Mouse (Mus musculus): ENCODE data around the gene Dynll1. TPM values are rescaled to one million over a fixed set of nuclear protein-coding genes. Genes with fewer than 3 reads are reported as not detected.

Dynll1 gene
- 100 to 1,000 TPM; 608 to 642 TPM for total RNA-seq (2021)
- long read RNA-seq, experiment 1, transcript Dynll1-201 (3 exons, 2,030 nt) = major isoform, 126 of 139 reads
- long read RNA-seq, experiment 1, transcript Dynll1-206 (1 exons, 2,242 nt) = minor isoform, 8 of 139 reads
- long read RNA-seq, experiment 1, partial matches to known transcripts = 0 of 139 reads
- long read RNA-seq, experiment 1, other reads (novel, unspliced or antisense) = 3 of 139 reads
- long read RNA-seq, experiment 2, transcript Dynll1-206 (1 exons, 2,242 nt) = minor isoform, 8 of 108 reads
- long read RNA-seq, experiment 2, transcript Dynll1-201 (3 exons, 2,030 nt) = major isoform, 99 of 108 reads
- long read RNA-seq, experiment 2, partial matches to known transcripts = 0 of 108 reads
- long read RNA-seq, experiment 2, other reads (novel, unspliced or antisense) = 0 of 108 reads

DNA sequence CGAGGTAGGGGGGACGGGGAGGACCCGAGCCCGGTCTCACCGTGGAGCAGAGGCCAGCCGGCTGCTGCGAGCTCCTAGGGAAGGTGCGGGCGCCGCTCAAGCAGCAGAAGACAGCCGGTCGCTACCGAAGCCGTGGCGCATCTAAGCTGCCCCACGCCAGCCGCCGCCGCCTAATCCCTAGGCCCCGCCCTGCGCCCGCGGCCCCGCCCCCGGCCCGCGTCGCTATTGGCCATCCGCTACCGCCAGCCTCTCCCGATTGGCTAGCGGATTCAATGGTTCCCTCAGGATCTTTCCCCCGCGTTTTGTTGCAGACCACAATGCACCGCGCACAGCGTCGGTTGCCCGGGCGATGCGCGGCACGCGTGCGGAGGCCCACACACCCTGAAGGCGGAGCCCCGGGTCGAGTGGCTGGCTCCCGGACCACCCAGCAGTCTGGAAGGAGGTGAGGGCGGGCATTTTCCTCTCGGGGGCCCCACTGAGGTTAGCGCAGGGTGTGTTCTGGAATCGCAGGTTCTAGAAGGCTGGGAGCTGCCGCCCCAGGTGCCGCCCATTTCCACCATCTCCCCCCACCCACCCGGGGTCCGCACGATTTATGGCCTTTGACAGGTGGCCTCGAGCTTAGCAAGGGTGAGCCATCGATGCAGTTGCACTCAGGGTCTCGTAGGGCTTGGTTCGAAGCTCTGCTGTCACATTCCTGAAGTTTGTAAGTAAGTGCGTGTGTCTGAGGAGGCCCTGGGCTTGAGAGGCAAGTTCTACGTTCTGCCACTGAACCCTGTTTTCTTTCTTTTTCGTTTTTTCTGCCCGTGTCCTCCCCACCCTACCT lies at the start of gene Dynll1:
Gene Dynll1 (minus strand): TSS at position 208 of the 823 bp plus-strand sequence.
- peak; percentile 100 for DNase-seq (ENCODE audit: extremely low spot score in 1 of 2, low spot score in 2 of 2)
- peak within 1 kb of the TSS; percentile 94 for H3K27ac ChIP-seq

DNA sequence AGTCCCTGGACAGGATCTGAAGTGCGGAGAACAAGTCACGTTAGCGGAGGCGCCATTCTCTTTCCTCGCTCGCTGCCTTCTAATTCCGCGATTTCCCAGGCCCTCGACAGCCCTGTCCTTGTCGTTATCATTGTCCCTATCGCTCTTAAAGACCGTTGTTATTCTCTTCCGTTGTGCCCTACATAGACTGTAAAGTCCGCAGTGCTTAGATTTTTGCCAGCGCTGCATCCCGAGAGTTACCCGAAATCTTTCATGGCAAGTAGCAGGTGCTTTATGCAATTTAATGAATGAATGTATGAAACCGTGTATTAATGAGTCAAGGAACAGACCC lies 48.4 kb upstream of the Dynll1 start:
- DNase-seq (ENCODE audit: extremely low spot score in 1 of 2, low spot score in 2 of 2) = no peak
- intact Hi-C loops (cut with DNase I) = loop anchor here (2.0 kb wide), 1 partner anchor 48 kb away; the partner anchor contains the start of gene Dynll1
- H3K4me3 ChIP-seq = peak overlapping the region; percentile 89
- H3K27ac ChIP-seq = peak overlapping the region; percentile 91
- TF ChIP-seq CTCF (IDR thresholded peaks at IDR 0.05) = no peak; the same call in 1 of the 2 replicates

More for the DNA sequence above, at the start of gene Dynll1:
- intact Hi-C loops (cut with DNase I) = loop anchor here (1.0 to 2.0 kb wide), 4 partner anchors 18 to 48 kb away; partner anchors contain the start of genes Cox6a1, Gatc, Srsf9 and Triap1
- no peak for TF ChIP-seq CTCF (IDR thresholded peaks at IDR 0.05)
- H3K4me3 ChIP-seq = peak within 1 kb of the TSS; percentile 94

DNA sequence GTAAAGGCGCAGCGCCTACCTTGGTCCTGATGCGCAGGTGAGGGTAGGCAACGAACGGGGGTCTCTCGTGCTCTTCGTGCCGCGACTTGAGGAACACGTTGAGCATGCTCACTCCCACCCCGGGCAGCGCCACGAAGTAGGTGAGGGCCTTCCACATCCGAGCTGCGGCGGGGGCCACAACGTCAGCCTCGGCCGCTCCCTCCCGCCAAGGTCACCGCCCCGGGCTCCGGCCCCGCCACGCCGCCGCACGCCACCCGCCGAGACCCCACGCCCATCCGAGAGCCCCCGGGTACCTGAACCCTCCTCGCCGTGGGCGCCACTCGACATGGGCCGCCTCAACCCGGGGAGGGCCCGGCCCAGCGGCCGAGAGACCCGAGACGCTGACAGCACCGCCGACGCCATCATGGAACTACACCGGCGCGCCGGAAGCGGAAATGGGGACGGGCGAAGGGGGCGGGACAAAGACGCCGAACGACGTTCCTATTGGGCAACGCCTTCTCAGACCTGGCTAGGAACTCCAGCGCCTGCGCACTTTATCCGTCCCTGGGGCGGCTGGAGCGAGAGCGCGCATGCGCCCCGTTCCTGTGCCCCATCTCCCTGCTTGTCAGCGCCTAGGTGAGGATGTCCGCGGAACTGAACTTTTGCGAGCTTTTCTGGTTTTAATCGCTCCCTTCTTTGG lies 47.9 kb upstream of the Dynll1 start, which contains the start of gene Cox6a1:
Gene Cox6a1 (minus strand): TSS at position 436 of the 679 bp plus-strand sequence.
- Histone ChIP-seq H3K27ac (peak within 1 kb of the TSS; percentile 91), H3K4me3 (peak within 1 kb of the TSS; percentile 89)
- intact Hi-C loops (cut with DNase I) = loop anchor here (2.0 kb wide), 1 partner anchor 48 kb away; the partner anchor contains the start of gene Dynll1
- peak; percentile 98 to 99 for DNase-seq (ENCODE audit: extremely low spot score in 1 of 2, low spot score in 2 of 2)
- TF ChIP-seq CTCF (IDR thresholded peaks at IDR 0.05) = peak; percentile 23

DNA sequence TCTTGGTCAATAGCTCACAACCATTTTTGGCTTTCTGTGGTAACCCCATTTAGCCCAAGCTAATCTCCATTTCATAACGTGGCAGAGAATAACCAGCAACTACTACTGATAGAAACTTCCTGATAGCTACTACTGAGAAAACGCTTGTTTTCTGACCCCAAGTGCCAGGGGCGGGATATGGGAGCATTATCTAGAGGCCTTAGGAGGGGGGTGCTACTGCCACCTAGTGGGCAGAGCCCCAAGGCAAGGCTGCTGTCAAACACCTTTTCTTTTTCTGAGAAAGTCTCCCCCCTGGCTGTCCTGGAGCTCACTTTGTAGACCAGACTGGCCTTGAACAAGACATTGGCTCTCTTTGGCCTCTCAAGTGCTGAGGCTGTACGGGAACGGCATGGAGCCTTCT lies 46.8 kb upstream of the Dynll1 start:
- intact Hi-C loops (cut with DNase I) = no loop called here
- TF ChIP-seq CTCF (IDR thresholded peaks at IDR 0.05) = peak; percentile 95
- Histone ChIP-seq H3K27ac (no peak overlapping the region), H3K4me3 (peak overlapping the region; percentile 89)
- DNase-seq (ENCODE audit: extremely low spot score in 1 of 2, low spot score in 2 of 2) = peak; percentile 73 to 78

DNA sequence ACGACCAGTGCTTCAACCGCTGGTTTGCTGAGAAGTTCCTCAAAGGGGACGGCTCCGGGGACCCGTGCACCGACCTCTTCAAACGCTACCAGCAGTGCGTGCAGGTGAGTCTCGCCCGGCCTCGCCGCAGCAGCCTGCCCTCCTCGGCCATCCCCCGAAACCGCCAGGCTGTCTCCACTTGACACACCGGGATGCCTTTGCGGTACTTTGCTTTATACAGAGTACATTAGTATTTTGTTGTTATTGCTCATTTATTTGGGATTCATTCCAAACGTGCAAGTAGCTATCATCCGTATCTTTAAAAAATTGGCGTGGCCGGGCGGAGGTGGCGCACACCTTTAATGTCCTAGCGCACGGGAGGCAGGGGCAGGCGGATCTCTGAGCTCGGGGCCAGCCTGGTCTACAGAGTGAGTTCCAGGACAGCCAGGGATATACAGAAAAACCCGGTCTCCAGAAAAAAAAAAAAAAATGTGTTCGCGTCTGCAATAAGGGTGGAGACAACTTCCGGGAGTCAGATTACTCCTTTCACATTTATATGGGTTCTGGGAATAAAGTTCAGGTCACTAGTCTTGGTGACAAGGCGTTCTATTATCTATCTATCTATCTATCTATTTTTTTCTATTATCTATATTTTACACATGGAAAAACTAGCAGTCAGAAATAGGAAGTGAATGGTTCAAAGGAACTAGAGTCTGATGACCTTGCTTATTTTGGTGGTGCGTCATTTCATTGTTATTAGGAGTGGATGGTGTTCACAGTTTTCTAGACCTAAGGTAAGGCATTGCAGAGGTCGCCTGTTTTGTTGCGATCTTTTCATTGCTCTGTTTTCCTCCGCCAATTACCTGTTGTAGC lies 40.7 kb upstream of the Dynll1 start:
- no peak for DNase-seq (ENCODE audit: extremely low spot score in 1 of 2, low spot score in 2 of 2)
- TF ChIP-seq CTCF (IDR thresholded peaks at IDR 0.05) = no peak
- H3K27ac ChIP-seq = peak overlapping the region; percentile 96
- intact Hi-C loops (cut with DNase I) = loop anchor here (2.0 kb wide), 1 partner anchor 41 kb away; the partner anchor contains the start of gene Dynll1
- H3K4me3 ChIP-seq = peak overlapping the region; percentile 92

DNA sequence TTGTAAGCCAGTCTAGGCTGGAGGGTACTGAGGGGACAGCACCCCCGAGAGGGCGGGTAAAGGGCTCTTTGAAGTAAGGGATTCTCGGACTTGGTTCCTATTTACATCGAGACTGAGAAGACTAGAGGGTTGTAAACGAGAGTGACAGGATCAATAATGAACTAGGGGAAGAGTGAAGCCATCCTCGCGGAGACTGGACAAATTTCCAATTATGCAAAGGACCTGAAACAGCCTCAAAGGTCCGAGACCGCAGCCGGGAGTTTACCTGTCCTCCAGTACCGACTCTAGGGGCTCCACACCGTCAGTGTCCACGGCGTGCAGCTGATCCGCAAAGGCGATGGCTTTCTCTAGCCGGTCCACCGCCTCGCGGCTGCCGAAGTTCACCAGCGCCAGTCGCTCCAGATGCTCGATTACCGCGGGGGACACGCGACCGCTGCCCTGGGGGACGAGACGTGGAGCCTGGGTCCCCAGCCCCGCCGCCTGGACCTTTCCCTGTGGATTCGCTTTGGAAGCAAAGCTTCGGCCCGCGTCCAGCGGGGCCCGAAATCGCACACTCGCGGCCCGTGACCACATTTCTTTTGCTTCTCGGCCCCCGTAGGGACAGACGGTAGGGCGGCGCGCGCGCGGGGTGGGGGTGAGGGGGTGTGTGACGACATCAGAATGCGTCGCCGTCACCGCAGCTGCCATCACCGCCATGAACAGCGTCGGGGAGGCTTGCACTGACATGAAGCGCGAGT lies 39.9 kb upstream of the Dynll1 start, which contains the start of the genes Gatc and Triap1:
Gene Gatc (minus strand): TSS at position 602 of the 737 bp plus-strand sequence.
Gene Triap1 (plus strand): TSS at position 649 of the 737 bp plus-strand sequence.
- Histone ChIP-seq H3K27ac (peak within 1 kb of the TSS; percentile 96), H3K4me3 (peak within 1 kb of the TSS; percentile 92)
- intact Hi-C loops (cut with DNase I) = loop anchor here (2.0 kb wide), 1 partner anchor 40 kb away; the partner anchor contains the start of gene Dynll1
- peak; percentile 89 to 92 for DNase-seq (ENCODE audit: extremely low spot score in 1 of 2, low spot score in 2 of 2)
- no peak for TF ChIP-seq CTCF (IDR thresholded peaks at IDR 0.05)

DNA sequence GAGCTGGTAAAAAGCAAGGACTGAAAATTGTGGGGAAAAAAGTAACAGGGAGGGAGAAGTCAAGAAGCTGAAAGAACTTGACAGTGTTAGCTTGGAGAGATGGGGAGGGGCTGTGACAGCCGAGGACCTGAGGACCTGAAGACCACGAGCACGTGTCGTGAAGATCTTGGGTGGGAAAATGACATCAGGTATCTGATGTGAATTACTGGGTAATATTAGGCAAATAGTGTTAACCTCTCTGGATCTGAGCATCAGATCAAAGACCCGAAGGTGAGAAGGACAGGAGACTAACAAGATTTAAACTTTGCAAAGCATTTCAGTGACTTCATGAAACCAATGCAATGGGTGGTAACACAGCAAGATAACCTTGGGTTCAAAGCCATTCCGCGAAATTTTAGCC lies 39.2 kb upstream of the Dynll1 start:
- no peak for DNase-seq (ENCODE audit: extremely low spot score in 1 of 2, low spot score in 2 of 2)
- H3K4me3 ChIP-seq = peak overlapping the region; percentile 92
- intact Hi-C loops (cut with DNase I) = loop anchor here (2.0 kb wide), 1 partner anchor 39 kb away; the partner anchor contains the start of gene Dynll1
- TF ChIP-seq CTCF (IDR thresholded peaks at IDR 0.05) = no peak
- H3K27ac ChIP-seq = no peak overlapping the region

DNA sequence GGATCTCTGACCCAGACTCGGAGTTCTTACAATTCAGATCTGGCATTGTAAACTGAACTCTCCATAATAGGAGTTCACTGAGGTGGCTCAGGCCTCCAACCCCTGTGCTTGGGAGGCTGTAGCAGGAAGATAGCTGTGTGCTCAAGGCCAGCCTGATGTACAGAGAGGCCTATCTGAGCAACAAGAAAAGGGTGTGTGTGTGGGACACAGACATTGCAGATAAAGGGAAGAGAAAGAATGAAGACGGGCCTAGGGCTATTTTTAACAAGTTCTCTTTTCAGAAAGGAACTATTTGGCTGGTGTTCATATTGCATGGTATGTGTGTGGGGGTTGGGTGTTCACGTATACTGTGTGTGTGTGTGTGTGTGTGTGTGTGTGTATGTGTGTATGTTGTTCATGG lies 32.8 kb upstream of the Dynll1 start:
- intact Hi-C loops (cut with DNase I) = no loop called here
- Histone ChIP-seq H3K27ac (no peak overlapping the region), H3K4me3 (no peak overlapping the region)
- TF ChIP-seq CTCF (IDR thresholded peaks at IDR 0.05) = no peak
- DNase-seq (ENCODE audit: extremely low spot score in 1 of 2, low spot score in 2 of 2) = no peak

DNA sequence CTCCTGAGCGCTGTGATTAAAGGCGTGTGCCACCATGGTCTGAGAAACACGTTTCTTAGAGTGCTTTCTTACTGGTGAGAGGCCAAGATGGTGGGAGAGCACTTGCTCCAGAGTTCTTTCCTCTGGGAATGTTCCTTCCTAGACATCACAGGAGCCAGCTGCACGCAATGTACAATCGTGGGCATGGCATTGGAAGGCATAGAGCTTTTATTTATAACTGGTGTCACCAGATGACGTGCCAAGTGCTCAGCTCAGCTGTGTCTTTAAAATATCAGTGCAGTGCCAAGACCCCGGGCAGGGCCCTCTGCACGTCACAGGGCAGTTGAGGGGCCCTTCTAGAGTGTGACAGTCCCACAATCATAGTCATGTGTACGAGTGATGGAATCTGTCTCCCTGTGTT lies 30.2 kb upstream of the Dynll1 start:
- DNase-seq (ENCODE audit: extremely low spot score in 1 of 2, low spot score in 2 of 2) = no peak
- intact Hi-C loops (cut with DNase I) = no loop called here
- no peak for TF ChIP-seq CTCF (IDR thresholded peaks at IDR 0.05)
- no peak overlapping the region for H3K27ac ChIP-seq
- no peak overlapping the region for H3K4me3 ChIP-seq
